Mouse (Mus musculus) thymus, postnatal 10 days (tissue): Measurements from ENCODE around the gene Atp5g2.

Source experiments
- DNase-seq, 2 experiments: peaks; one replicate each; pipeline ENCODE4 v3.0.0; 2021; ENCODE audit warnings: low spot score in 2 of 2

The Atp5g2 gene

GRCm38 (mm10) chr15:102672215-102673071 lies at the start of gene Atp5g2:
TSS of gene Atp5g2 (minus strand) at chr15:102672352.
- no peak for DNase-seq

GRCm38 (mm10) chr15:102721016-102721898 lies 49.1 kb upstream of the Atp5g2 start:
- no peak for DNase-seq

- no peak for DNase-seq
Observed at GRCm38 (mm10) chr15:102716132-102716531, 44.0 kb upstream of the Atp5g2 start.

- no peak for DNase-seq
Observed at GRCm38 (mm10) chr15:102707736-102708269, 35.7 kb upstream of the Atp5g2 start.

GRCm38 (mm10) chr15:102705923-102706503 lies 33.9 kb upstream of the Atp5g2 start:
- DNase-seq, result no peak

GRCm38 (mm10) chr15:102705226-102705894 lies 33.2 kb upstream of the Atp5g2 start:
- DNase-seq, result no peak

- DNase-seq, result no peak
Observed at GRCm38 (mm10) chr15:102704806-102705205, 32.7 kb upstream of the Atp5g2 start.

GRCm38 (mm10) chr15:102702972-102703371 lies 30.8 kb upstream of the Atp5g2 start:
- no peak for DNase-seq

- DNase-seq, result peak; percentile 23 to 66
Observed at GRCm38 (mm10) chr15:102698193-102698592, 26.0 kb upstream of the Atp5g2 start.

- no peak for DNase-seq
Observed at GRCm38 (mm10) chr15:102696899-102697298, 24.7 kb upstream of the Atp5g2 start.

- no peak for DNase-seq
Observed at GRCm38 (mm10) chr15:102693600-102693999, 21.4 kb upstream of the Atp5g2 start.

- peak in 1 of 2 experiments; percentile 56 for DNase-seq
Observed at GRCm38 (mm10) chr15:102692991-102693411, 20.8 kb upstream of the Atp5g2 start.

- no peak for DNase-seq
Observed at GRCm38 (mm10) chr15:102692321-102692804, 20.2 kb upstream of the Atp5g2 start.

GRCm38 (mm10) chr15:102685791-102686190 lies 13.6 kb upstream of the Atp5g2 start:
- no peak for DNase-seq

- no peak for DNase-seq
Observed at GRCm38 (mm10) chr15:102683670-102684069, 11.5 kb upstream of the Atp5g2 start.

GRCm38 (mm10) chr15:102676345-102676744 lies 4.2 kb upstream of the Atp5g2 start:
- DNase-seq, result no peak

- no peak for DNase-seq
Observed at GRCm38 (mm10) chr15:102673548-102673947, 1.4 kb upstream of the Atp5g2 start.

- DNase-seq, result peak; percentile 54 to 58
Observed at GRCm38 (mm10) chr15:102671721-102672214, 384 bp downstream of the Atp5g2 start.

- DNase-seq, result peak; percentile 97 to 98
Observed at GRCm38 (mm10) chr15:102670767-102671575, 1.2 kb downstream of the Atp5g2 start.

- no peak for DNase-seq
Observed at GRCm38 (mm10) chr15:102670281-102670680, 1.9 kb downstream of the Atp5g2 start.
